Mouse (Mus musculus) embryonic fibroblast, embryonic 13.5 days (primary cell): ENCODE measurements at regions not wholly inside any gene's neighbourhood (a gene's known extent, or its start where the extent isn't known, plus 50 kb on each side); places are given as distances from the start of the nearest gene placed in this dataset.

Experiments
- CTCF ChIP-seq: IDR thresholded peaks from 2 replicates; pipeline ENCODE4 v1.5.1; 2011; ENCODE audit warnings: mild to moderate bottlenecking, control low read depth, low read length, moderate library complexity, borderline replicate concordance; ENCODE audit not compliant: insufficient read depth
- POLR2A ChIP-seq: IDR thresholded peaks from 2 replicates; pipeline ENCODE4 v1.6.1; 2011; ENCODE audit warnings: low read depth, mild to moderate bottlenecking, control low read depth, low read length, moderate library complexity

DNA sequence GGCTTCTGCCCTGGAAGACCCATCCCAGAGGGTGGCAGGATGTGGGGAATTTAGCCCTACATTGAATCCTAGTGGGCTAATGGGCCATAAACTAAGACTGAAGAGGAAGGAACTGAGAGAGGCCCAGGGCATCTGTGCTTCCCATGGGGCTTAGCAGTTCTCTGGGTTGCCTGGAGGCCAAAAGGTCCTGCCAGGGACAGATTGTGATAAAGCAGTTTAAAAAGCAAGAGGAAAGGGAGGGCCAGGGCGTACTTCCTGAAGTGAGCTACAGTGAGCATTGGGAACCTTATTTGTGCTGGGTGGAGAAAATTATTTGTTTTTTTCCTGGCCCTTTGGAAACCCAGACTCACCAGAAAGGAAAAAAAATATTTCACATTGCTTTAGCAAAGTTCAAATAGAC, 136.3 kb downstream of the Qrsl1 start:
- TF ChIP-seq CTCF = no peak
- no peak for TF ChIP-seq POLR2A
